Comparison of ENCODE assay signal across 24 mouse cellular contexts in the genomic region with DNA sequence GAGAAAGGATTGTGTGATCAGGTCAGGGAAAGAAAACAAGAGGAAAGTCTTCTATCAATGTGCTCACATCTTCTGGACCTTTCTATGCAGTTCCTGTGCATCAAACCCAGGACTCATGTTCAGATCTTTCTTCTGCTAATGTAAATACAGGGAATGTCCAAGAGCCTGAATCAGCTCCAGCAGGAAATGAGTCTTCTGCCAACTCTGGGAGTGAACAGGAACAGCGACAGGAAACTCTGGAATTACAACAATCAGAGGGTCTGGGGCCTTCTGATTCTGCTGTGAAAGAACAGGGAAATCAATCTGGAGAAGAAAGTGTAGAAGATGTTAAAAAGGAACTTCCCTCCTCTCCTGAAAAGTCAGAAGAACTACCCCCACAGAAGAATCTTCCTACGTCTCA.
DNase-seq lines count a peak whose midpoint lies in the region; ATAC-seq lines count a peak whose summit lies in the region.
"Had no signal": no experiment of that assay in that cellular context is flagged by ENCODE, and none has a peak within 500 bp of the region (broad histone marks: within the 10 kb centered on the region; RNA-seq: fewer than 3 reads in every experiment).

No protein-coding gene starts in this region.

- H3K9me3 ChIP-seq in heart, embryonic 16.5 days (replicated peaks; ENCODE audit: control insufficient read depth, low read length), result no peaks in the 10 kb centered on the region
- no peaks in the 10 kb centered on the region for H3K9me3 ChIP-seq in lung, embryonic 16.5 days (ENCODE audit: control insufficient read depth, low read length)
- H3K9me3 ChIP-seq in forebrain, embryonic 12.5 days, result no peaks in the 10 kb centered on the region
- H3K9me3 ChIP-seq: forebrain, embryonic 13.5 days; G1E; heart, embryonic 13.5 days; hindbrain, embryonic 15.5 days; intestine, embryonic 15.5 days; limb, embryonic 10.5 days; megakaryocyte, embryonic 14.5 days; neural tube, embryonic 13.5 days had no signal

- H3K4me1 ChIP-seq in heart, embryonic 16.5 days (ENCODE audit: control insufficient read depth, insufficient read depth, low read length), result no peaks in the 10 kb centered on the region
- H3K4me1 ChIP-seq in lung, embryonic 16.5 days (replicated peaks; ENCODE audit: control insufficient read depth, insufficient read depth, low read length), result no peaks in the 10 kb centered on the region
- no peaks in the 10 kb centered on the region for H3K4me1 ChIP-seq in forebrain, embryonic 12.5 days
- H3K4me1 ChIP-seq: forebrain, embryonic 13.5 days; heart, embryonic 13.5 days; hindbrain, embryonic 15.5 days; intestine, embryonic 15.5 days; limb, embryonic 10.5 days; megakaryocyte, embryonic 14.5 days; neural tube, embryonic 13.5 days had no signal

- ATAC-seq in heart, embryonic 16.5 days (replicated peaks; ENCODE audit: extremely low read depth, insufficient read depth, low FRiP score), result 0 out of 2 replicates have a peak, but pooled peaks have one; percentile 63
- peak; percentile 51; the same call in 1 of the 2 replicates for ATAC-seq in lung, embryonic 16.5 days (ENCODE audit: low read depth)
- no peak for ATAC-seq in forebrain, embryonic 12.5 days (ENCODE audit: low FRiP score)
- ATAC-seq: forebrain, embryonic 13.5 days; intestine, embryonic 15.5 days; liver, postnatal 0 days had no signal

- intact Hi-C loops in heart, postnatal 25 days (cut with DNase I), result loop anchor here (5.0 kb wide), 1 partner anchor 89 kb away; no protein-coding TSS in a partner anchor

- no peak overlapping the region for H3K9ac ChIP-seq in heart, embryonic 16.5 days (ENCODE audit: low read length)
- H3K9ac ChIP-seq in lung, embryonic 16.5 days (ENCODE audit: low read length), result no peak overlapping the region
- no peak overlapping the region for H3K9ac ChIP-seq in forebrain, embryonic 12.5 days
- H3K9ac ChIP-seq: forebrain, embryonic 13.5 days; heart, embryonic 13.5 days; hindbrain, embryonic 15.5 days; intestine, embryonic 15.5 days; liver, postnatal 0 days; neural tube, embryonic 13.5 days had no signal

- H3K4me3 ChIP-seq in heart, embryonic 16.5 days (ENCODE audit: low read length), result no peak overlapping the region
- H3K4me3 ChIP-seq in lung, embryonic 16.5 days (ENCODE audit: low read length), result no peak overlapping the region
- no peak overlapping the region for H3K4me3 ChIP-seq in forebrain, embryonic 12.5 days (replicated peaks)
- H3K4me3 ChIP-seq: forebrain, embryonic 13.5 days; heart, embryonic 13.5 days; hindbrain, embryonic 15.5 days; intestine, embryonic 15.5 days; left cerebral cortex, adult 2 months; limb, embryonic 10.5 days; megakaryocyte, embryonic 14.5 days; neural tube, embryonic 13.5 days had no signal

- WGBS in heart, embryonic 16.5 days, result 33% methylated on average over 2 of the region's 2 CpGs
- WGBS in lung, embryonic 16.5 days, result 19% methylated on average over 2 of the region's 2 CpGs
- 61% methylated on average over 2 of the region's 2 CpGs for WGBS in forebrain, embryonic 12.5 days

- no peak overlapping the region for H3K27ac ChIP-seq in heart, embryonic 16.5 days (ENCODE audit: low read length)
- H3K27ac ChIP-seq in lung, embryonic 16.5 days (ENCODE audit: low read length), result no peak overlapping the region
- no peak overlapping the region for H3K27ac ChIP-seq in forebrain, embryonic 12.5 days
- H3K27ac ChIP-seq: forebrain, embryonic 13.5 days; hindbrain, embryonic 15.5 days; intestine, embryonic 15.5 days; left cerebral cortex, adult 2 months; limb, embryonic 10.5 days; neural tube, embryonic 13.5 days had no signal

- H3K36me3 ChIP-seq in heart, embryonic 16.5 days (ENCODE audit: control insufficient read depth, insufficient read depth), result no peaks in the 10 kb centered on the region
- H3K36me3 ChIP-seq in lung, embryonic 16.5 days (ENCODE audit: control insufficient read depth, insufficient read depth, low read length), result no peaks in the 10 kb centered on the region
- no peaks in the 10 kb centered on the region for H3K36me3 ChIP-seq in forebrain, embryonic 12.5 days (replicated peaks)
- H3K36me3 ChIP-seq: G1E; heart, embryonic 13.5 days; hindbrain, embryonic 15.5 days; intestine, embryonic 15.5 days; limb, embryonic 10.5 days; neural tube, embryonic 13.5 days had no signal

- no peak overlapping the region for H3K4me2 ChIP-seq in heart, embryonic 16.5 days (ENCODE audit: low read depth, low read length)
- H3K4me2 ChIP-seq in lung, embryonic 16.5 days (ENCODE audit: low read depth, low read length), result no peak overlapping the region
- no peak overlapping the region for H3K4me2 ChIP-seq in forebrain, embryonic 12.5 days
- H3K4me2 ChIP-seq: forebrain, embryonic 13.5 days; heart, embryonic 13.5 days; hindbrain, embryonic 15.5 days; intestine, embryonic 15.5 days; neural tube, embryonic 13.5 days had no signal

- H3K27me3 ChIP-seq in heart, embryonic 16.5 days (ENCODE audit: control insufficient read depth, insufficient read depth, low read length), result no peaks in the 10 kb centered on the region
- H3K27me3 ChIP-seq in lung, embryonic 16.5 days (ENCODE audit: control insufficient read depth, insufficient read depth, low read depth, low read length), result no peaks in the 10 kb centered on the region
- no peaks in the 10 kb centered on the region for H3K27me3 ChIP-seq in forebrain, embryonic 12.5 days
- H3K27me3 ChIP-seq: forebrain, embryonic 13.5 days; heart, embryonic 13.5 days; hindbrain, embryonic 15.5 days; intestine, embryonic 15.5 days; megakaryocyte, embryonic 14.5 days; neural tube, embryonic 13.5 days had no signal

- DNase-seq in heart, adult 11 months, result peak; percentile 88
- no peak for DNase-seq in heart, postnatal 25 days (ENCODE audit: low spot score)
- peak; percentile 63 for DNase-seq in 3T3-L1 (ENCODE audit: low read depth, low spot score)
- DNase-seq in right cerebral cortex, postnatal 10 days (ENCODE audit: low spot score in 2 of 2), result no peak
- no peak for DNase-seq in urinary bladder, postnatal 25 days (ENCODE audit: low spot score)
- DNase-seq: adrenal gland, postnatal 25 days; cerebellum, adult 11 months; cerebellum, postnatal 25 days; gastrocnemius, postnatal 14 days; kidney, postnatal 25 days; liver, postnatal 0 days; midbrain, embryonic 14.5 days had no signal

Comparison
In these comparisons a context has a peak if more than half of its experiments do, and no peak if none do; other contexts are left out.
1. DNase-seq: peak in heart, adult 11 months (single experiment) and 3T3-L1 (single experiment); none in heart, postnatal 25 days (single experiment), right cerebral cortex, postnatal 10 days (0 of 2) and urinary bladder, postnatal 25 days (single experiment).